Mouse (Mus musculus) testis, adult 10 weeks (tissue): Measurements from ENCODE around the gene Xkr8. TPM values are rescaled to one million over a fixed set of nuclear protein-coding genes. Genes with fewer than 3 reads are reported as not detected.

Experiments used
- polyA plus RNA-seq: library from polyadenylated mRNA; stranded (reverse); fragments of 350-450 nt; fragmentation: Illumina TruSeq; extraction: RNeasy Lipid Tissue Mini Kit (QIAGEN cat#74804); gene quantifications from one replicate; pipeline ENCODE4 v1.2.3, GENCODE M21; 2014; ENCODE audit warnings: low read depth, low replicate concordance

The Xkr8 gene
- 8.4 TPM for polyA plus RNA-seq

DNA sequence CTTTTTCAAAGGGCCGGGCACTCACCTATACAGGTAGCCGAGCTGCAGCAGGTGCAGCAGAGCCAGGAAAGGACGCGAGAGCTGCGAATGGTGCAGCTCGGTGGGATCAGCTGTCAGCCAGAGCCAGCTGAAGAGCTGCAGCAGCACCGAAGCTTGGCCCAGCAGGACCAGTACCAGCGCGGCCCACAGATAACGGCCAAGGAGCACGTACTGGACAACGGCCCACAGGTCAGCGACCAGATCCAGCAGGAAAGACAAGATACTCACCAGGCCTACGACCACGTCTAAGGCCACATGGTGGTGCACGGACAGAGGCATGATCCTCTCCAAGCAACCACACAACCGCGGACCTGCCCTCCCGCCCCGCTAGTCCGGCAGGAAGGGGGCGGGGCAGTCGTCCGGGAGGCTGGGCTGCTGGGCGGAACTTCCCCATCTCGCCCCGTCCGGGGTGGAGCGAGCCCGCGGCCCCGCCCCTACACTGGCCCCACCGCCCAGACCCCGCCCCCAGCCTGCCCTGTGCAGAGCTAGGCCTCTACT, at the start of gene Xkr8:
Gene Xkr8, minus strand, starts transcription at position 399 of the 537 bp plus-strand sequence.

DNA sequence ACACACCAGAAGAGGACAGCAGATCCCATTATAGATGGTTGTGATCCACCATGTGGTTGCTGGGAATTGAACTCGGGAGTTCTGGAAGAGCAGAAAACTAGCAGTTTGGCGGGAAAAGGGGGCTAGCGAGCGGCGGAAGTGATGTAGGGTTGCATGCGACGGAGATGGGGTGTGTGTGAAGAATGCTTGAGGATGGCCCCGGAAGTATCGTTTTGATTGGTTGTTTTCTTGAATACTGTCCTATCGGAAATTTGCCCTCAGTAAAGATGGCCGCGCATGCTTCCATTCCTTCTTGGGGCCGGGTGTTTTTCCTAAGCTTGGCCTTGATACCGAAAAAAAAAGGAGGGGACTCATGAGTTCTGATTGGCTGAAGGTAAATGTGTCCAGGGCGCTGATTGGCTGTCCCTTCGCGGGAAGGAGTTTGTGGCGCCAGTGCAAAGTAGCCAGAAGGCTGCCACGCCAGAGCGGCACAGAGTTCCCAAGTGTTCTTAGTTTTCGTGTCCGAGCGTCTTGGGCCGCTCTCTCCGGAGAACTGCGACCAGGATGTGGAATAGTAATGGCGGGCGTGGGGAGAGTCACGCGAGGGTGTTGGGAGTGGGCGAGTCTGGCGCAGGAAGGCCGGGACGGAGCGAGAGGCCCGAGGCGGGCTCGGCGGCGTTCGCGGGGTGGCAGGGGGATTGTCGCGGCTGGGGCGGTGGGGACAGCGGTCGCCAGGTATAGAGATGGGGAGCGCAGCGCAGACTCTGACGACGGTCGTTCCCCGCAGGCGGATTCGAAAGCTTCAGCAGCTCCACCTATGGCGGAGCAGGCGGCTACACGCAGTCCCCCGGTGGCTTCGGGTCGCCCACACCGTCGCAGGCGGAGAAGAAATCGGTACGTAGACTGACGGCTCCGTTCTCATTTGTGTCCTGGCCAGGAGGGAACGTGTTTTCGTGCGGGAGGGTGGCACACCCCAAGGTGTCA, 35.8 kb upstream of the Xkr8 start, which contains the start of gene Rpa2:
Gene Rpa2, plus strand, starts transcription at position 419 of the 963 bp plus-strand sequence.

DNA sequence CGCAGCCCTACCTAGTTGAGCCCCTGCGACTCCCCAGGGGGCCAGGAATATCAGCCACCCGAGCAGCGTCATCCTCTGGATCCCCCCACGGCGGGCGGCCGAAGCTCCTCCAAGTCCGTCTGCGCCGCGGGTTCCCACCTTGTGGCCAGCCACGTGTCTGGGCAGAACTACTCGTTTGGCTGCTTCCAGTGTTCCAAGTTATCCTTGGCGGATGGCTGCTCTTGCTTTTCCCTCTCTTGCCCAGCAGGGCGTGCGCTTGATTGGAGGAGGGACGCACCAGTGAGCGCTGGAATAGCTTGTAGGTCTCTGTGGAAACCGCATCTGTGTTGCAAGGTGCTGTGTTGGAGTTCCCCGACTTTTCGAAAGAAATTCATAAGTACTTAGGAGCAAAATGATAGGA, 24.6 kb upstream of the Xkr8 start, which contains the start of gene Smpdl3b:
Gene Smpdl3b, minus strand, starts transcription at position 279 of the 400 bp plus-strand sequence.

Other genes with a start within 250 kb of the Xkr8 start
- 2.8 TPM for gene Sesn2, start 222.0 kb downstream of the Xkr8 start, polyA plus RNA-seq
- 403 TPM for gene Atpif1, start 198.9 kb downstream of the Xkr8 start, polyA plus RNA-seq
- gene Dnajc8, start 197.0 kb downstream of the Xkr8 start, polyA plus RNA-seq, result 171 TPM
- 0.20 TPM for gene Ptafr, start 168.5 kb downstream of the Xkr8 start, polyA plus RNA-seq
- gene Eya3, start 93.6 kb downstream of the Xkr8 start, polyA plus RNA-seq, result 72.4 TPM
- gene Smpdl3b, start 24.7 kb upstream of the Xkr8 start, polyA plus RNA-seq, result 2.4 TPM
- gene Rpa2, start 35.8 kb upstream of the Xkr8 start, polyA plus RNA-seq, result 11.9 TPM
- 0.18 TPM for gene Themis2, start 63.8 kb upstream of the Xkr8 start, polyA plus RNA-seq
- 9.0 TPM for gene Ppp1r8, start 110.6 kb upstream of the Xkr8 start, polyA plus RNA-seq
- 68.1 TPM for gene Stx12, start 152.0 kb upstream of the Xkr8 start, polyA plus RNA-seq
- 330 TPM for gene Fam76a, start 190.0 kb upstream of the Xkr8 start, polyA plus RNA-seq
- 0.29 TPM for gene Fgr, start 241.5 kb upstream of the Xkr8 start, polyA plus RNA-seq